Mouse (Mus musculus): ENCODE data around the gene Poldip3.

Gene Poldip3

DNA sequence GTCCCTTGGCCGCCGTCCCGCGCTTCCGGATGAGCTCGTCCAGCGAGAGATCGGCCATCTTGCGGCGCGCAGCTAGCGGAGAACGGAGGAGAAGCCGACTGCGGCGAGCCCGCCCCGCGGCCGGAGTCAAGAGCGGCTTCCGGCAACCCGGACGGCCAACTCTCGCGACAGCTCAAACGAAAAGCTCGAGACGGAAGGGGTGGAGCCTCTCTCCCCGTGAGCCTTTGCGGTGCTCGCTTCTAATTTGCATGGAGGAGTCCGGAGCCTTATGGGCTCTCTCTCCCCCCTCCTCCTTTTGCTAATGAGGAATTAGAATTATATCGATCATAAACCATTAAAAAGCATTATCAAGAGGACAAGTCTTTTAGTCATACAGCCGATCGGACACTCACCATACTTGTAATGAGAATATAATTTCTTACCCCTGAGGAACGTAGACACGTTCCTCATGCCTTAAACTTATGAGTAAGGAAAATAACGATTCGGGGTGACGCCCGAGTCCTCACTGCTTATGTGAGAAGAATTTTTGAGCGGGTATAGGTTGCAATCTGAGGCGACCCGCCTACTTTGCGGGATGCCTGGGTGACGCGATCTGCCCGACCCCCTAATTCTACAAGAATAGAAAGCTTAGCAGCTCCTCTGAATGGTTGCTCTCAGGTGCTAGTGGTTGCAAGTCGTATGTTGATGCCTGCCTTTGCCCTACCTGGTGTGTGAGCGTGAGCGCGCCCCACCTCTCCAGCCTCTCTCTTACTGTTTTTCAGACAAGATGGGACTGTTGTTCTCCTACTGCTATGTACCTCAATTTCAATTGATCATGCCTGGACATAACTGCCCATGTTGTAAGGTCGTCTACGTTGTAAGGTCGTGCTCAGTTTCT, at the start of gene Poldip3:
TSS of gene Poldip3 (minus strand) at position 189 of the 877 bp plus-strand sequence.
- DNase-seq (ENCODE audit: inconsistent ontology term): peak; percentile 99

DNA sequence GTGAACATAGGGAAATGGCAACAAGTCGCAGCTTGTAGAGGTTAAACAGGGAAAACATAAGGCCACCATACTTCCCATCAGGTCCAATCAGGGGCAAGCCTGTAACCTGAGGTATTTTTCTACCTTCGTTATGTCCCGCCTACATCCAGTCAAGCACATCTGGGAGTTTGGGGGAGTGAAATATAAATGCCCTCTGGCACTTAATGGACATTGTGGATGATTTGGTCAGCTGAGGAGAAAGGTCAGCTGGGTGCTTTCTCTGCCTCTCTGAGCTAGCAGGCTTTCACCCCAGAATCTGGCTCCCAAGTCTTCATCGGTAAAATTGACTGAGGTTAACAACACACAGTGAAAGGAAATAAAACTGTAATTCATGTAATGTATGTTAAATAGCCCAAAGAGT, 44.2 kb upstream of the Poldip3 start:
- DNase-seq (ENCODE audit: inconsistent ontology term): no peak

DNA sequence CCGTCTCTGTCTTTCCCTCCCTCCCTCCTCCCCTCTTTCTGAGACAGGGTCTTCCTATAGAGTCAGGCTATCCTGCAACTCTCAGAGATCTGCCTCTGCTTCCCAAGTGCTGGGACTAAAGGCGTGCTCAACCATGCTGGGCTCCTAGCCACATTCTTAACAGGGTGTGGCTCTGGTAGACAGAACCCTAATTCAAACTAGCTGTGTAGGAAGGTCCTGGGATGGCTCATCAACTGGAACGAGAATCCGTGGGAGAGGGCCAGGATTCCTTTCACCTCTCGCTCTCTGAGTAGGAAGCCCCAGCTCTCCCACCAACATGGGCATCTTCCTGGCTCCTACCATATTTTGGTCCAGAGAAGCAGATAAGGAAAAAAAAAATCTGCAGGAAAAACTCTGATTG, 33.2 kb upstream of the Poldip3 start:
- no peak for DNase-seq (ENCODE audit: inconsistent ontology term)

DNA sequence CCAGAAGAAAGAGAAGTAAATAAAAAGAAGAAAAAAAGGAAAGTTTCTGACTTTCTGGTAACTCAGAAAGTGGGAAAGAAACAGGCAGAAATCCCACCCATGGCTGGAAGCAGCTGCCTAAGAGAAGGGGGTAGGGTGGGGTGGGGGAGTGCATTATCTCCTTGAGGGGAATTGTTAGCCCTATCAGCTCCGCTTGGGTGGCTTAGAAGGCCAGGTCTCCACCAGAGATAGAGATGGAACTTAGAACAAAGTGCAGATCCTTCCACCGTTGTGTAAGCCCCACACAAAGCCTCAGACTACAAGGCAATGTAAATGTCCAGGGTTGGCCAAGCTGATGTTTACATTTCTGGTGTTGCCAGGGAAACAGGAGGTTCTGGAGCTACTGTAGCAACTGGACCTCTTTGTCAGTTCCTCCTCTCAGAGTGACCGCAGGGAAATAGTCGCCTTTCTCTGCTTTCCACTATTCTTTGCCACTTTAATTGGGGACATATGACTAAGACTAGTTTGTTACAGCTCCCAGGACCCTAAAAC, 32.7 kb upstream of the Poldip3 start:
- DNase-seq (ENCODE audit: inconsistent ontology term): no peak

DNA sequence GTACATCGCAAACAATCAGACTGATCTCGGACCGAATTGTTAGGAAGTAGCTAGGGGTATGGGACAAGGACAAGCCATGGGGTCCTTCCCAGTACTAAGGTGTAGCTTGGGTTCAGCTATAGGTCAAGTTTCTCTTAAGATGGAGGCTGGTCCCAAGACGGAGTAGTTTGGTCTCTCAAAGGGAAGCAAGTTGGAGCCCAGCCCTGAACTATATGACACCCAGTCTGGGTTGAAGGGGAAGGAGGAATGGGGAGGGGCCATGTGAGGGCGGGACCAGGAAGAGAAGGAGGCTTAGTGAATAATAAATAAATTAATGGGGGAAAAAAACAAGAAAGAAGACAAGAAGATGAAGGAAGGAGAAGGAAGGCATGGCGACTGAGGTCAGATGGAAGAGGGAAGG, 30.8 kb upstream of the Poldip3 start:
- DNase-seq (ENCODE audit: inconsistent ontology term): no peak

DNA sequence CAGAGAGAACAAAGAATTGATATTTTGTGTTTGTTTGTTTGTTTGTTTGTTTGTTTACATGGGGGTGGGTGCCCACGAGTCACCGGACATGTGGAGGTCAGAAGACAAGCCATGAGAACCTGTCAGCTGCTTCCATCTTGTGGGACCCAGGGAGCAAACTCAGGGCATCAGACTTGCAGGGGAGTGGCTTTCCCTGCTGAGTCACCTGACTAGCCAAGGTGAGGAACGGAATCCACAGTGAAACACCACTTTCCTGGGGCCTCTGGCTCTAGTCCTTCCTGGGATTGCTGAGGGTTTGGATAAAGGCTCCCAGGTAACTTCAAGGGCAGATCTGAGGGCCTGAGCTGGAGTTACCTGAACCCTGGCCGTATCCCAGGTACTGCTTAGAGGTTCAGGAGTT, 27.5 kb upstream of the Poldip3 start:
- DNase-seq (ENCODE audit: inconsistent ontology term): no peak

DNA sequence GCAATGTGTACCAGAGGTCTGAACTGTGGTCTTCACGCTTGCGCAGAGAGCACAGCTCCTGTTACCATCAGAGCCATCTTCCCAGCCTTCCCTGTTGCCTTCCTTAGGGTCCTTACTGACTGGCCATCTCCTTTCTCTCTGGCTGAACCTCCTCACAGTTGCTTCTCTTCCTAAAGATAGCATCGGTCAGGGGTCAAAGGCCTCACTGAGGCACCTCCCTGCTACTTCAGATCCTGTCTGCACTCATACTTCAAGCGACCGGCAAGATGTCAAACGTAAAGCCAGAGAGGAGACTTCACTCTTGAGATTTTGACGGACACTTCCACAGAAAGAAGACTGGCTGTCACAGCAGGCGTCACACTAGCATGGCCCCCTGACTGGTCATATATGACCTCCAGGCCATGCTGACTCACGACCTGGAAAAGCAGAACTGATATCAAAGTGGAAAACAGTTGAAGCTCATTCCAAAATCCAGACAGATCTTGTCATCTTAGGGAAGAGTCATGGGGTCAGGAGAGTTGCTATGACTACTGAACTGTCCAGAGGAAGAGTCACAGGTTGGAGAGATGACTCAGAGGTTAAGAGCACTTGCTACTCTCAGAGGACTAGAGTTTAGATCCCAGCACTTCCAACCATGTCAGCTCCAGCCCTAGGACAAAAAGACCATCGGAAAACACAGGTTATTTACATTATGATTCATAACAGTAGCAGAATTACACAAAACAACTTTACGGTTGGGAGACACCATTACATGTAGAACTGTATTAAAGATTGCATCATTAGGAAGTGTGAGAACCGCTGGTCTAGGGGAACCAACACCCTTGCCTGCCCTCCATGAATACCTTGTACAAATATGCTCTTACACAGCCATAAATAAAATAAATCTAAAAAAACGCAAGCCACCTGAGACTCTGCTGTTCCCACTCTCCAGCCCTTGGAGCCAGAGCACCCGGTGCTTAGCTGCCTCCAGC, 25.0 kb upstream of the Poldip3 start:
- DNase-seq (ENCODE audit: inconsistent ontology term): peak; percentile 33

DNA sequence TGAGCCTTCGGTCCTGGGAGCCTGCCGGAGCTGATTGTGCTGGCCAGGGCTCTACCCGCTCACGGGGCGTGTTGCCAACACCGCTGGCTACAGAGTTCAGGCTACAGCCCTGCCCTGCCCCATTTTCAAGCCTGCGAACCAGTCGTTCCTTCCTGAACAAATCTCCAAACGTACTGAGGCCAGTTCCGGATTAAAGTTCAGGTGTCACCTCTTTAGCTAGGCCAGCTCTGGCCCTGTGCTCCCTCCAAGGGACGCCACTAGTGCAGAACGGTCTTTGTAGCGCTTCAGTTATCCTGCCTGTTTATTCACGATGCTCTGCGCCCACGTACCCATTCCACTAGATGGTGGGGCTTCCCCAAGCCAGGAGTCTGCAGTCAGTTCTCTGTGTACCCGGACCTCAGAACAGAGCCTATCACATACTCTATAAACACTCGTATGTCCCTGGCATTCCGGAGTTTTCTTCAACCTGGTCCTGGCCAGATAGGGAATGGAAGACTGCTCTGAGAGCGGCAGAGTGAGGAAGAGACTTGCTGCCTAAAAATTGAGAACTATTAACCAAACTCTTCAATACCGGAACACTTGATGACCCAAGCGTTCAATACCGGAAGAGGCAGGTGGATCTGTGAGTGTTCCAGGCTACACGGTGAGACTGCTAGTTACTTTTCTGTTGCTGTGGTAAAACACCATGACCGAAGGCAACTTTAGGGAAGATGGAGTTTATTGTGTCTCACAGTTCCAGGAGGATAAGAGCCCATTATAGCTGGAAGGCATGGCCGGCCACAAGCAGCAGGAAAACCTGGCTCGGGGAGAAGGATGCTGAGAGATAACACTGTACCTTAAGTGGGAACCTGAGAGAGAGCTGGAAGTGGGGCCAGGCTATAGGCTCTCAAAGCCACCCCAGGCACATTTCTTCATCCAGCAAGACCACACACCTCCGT, 23.6 kb upstream of the Poldip3 start, which contains the start of gene Cyb5r3:
TSS of gene Cyb5r3 (minus strand) at position 101 of the 938 bp plus-strand sequence.
- no peak for DNase-seq (ENCODE audit: inconsistent ontology term)

DNA sequence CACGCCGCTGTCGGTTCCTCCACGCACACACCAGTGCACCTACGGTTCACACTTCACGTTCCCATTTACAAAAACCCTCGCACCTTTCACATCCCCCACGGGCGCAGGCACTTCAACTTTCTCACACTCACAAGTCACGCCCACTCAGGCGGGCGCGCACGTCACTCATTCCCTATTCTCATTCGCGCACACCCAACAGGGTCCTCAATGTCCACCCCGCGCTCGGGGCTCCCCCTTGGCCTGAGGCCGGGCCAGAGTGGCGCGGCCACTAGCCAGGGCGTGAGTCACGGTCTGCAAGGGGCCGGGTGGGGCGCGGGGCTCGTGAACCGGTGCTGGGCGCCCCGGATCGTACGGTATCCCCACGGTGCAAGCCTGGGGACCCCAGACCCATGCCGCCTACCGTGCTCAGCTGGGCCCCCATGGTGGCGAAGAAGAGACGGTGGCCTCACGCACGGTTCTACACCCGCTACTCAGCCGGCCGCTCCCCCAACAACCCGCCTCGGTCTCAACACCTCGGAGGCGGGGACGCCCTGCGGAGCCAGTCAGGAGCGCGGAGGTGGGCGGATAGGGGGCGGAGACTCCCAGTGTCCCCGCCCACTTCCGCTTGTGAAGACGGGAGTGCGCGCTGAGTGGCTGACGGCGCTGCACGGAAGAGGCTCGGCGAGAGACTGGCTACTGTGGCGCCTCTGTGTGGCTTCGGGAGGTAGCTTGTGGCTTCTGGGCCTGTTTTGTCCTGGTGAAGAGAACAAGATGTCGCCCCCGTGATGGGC, 22.7 kb upstream of the Poldip3 start:
- DNase-seq (ENCODE audit: inconsistent ontology term): peak; percentile 100

DNA sequence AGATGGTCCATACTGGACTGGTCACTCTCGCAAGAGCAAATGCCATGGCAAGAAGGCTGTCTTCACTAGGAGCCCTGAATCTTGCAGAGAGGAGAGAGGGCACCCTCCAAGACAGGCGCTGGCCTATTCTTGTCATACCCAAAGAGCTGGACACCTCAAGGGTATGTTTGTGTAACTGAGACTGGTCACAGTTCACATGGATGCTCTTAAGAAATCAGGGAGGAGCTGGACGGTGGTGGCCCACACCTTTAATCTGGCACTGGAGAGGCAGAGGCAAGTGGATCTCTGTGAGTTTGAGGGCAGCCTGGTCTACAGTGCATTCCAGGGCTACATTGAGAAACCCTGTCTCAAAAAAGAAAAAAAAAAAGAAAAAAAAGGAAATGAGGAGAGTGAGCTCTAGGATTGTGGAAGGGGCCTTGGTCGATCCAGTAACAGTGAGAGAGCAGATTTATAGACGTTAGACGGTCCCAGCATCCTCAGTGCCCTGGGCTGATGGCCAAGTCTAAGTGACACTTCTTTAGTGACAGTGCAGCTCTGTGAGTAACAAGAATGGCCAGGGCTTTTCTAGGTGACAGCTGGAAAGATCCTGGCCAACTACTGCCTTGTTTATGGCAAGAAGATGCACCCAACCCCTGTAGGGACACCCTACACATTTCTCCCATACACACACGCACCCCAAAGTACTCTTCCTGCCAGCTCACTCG, 21.9 kb upstream of the Poldip3 start:
- DNase-seq (ENCODE audit: inconsistent ontology term): peak; percentile 30

DNA sequence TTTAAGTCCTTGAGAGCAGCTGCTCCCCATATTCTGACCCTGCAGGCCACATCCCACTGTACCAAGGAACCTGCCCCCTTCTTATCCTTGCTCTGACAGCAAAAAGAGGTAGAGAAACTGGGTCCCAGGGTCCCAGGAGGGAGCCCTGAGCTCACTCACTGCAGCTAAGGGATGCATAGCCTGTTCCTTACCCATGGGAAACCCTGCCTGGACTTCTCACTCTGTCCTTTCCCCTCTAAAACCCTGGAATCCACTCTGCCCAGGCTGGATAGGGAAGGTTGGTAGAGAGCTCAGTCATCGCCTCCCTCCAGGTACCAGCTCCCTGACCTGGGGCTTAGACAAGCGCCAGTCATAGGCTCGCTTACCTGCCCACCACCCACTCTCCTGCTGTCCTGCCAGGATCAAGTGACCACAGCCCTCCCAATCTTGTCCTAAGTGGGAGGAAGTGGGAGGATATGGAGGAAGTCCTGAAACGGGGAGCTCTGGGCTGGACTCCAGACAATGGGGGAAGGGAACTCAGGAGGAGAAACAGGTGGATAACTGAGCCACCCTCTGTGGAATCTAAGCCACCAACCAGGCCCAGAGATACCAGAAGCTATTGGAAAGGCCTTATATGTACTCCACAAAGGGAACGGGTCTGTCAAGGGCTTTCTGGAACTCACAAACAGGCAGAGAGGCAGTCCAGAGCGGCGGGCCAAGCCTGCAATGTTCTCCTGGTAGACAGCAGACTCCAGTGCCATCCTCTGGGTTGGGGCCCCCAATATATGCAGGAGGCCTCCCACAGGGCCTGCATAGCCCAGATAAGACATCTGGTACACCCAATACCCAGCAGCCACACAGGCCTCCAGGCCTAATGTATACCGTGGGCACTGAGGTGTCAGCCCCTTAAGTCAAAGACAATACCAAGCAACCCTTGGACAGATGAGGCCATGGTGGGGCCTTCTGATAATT, 20.9 kb upstream of the Poldip3 start:
- no peak for DNase-seq (ENCODE audit: inconsistent ontology term)

DNA sequence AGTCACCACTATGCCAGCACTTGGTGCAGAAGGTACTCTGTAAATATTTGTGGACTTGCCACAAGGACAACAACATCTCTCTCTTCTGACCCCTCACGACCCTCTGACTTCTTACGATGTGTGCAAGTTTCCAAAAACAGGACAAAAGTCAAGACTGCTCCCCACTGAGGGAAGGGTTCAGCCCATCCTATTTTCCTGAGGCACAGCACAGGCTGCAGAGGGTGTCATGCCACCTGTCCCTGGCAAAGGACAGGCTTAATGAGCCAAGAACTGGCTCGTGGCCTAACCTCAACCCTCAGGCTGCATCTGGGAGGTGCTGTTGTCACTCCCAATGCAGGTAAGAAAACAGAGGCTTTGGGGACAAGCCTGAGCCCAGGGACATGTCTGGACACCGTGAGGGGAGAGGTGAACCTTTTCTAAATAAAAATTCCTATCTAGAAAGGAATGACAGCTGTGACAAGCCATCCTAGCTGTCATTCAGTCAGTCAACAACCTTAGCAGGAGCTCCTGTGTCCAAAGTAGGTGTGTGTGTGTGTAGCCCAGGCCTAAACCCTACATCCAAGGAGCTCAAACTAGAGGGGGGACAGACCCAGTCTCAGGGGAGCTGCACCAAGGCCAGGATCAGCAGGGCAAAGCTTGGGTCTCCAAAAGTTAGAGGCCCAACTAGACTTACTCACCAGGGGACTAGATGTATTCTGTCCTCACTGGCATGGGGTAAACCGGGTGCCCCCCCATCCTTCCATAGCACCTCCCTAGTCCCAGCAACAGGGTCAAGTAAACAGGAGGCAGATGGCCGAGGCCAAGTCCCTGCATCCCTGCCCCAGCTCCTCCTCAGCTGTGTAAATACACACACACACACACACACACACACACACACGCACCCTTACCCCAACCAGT, 19.9 kb upstream of the Poldip3 start:
- DNase-seq (ENCODE audit: inconsistent ontology term): no peak

DNA sequence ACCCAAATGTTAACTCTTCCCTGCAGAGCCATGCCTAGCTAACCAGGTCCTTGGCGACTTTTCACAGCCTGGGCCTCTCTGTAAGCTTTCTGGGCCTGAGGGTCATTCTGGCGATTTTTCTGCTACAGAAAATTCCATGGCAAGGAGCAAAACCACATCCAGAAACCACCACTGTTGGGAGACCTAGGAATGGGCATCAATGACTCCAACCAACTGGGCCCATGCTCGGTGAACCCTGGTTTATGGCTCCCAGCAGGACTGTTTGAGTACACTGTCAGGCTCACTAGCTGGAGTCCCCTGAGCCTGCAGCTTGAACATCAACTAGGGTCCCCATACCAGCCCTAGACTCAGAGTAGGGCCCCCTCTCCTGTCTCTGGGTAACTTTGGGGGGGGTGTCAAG, 19.1 kb upstream of the Poldip3 start:
- DNase-seq (ENCODE audit: inconsistent ontology term): peak; percentile 45

DNA sequence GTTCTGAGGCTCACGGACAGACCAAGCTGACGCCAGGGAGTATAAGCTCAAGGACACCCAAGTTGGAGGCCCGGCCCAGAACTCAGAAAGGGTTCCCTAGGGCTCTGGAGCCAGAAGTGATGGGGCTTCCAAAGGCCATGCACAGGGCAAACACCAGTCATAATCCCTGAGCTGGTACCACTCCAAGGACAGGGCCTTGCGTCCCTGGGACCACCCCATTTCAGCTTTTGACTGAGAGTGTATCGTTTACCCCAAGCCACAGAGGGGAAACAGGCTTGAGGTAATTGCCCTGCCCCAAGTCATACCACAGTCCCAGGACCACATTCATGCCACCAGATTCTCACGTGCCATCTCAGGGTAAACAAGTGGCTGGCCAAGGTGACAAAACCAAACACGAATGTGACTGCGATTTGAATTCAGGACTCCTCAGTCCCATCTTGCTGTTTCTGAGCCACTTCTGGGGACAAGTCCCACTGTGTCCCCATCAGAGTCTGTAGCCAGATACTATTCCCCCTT, 18.4 kb upstream of the Poldip3 start:
- DNase-seq (ENCODE audit: inconsistent ontology term): no peak

DNA sequence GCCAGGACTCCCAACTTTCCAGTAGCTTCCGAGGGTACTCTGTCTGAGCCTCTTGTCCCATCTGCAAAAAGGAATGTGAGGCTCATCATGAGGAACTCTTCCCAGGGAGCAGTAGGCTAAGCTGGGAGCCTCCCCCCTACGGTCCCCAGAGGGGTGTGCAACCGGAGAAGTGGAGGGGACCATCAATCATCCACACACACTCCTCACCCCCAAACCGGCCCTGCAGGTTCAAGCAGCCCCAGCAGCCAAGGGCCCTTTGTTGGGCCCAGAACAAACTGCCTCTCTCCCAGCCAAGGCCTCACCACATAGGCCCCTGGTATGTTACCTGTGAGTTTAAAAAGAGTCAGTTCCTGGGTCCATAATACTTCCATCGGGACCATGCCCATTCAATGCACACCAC, 17.9 kb upstream of the Poldip3 start:
- no peak for DNase-seq (ENCODE audit: inconsistent ontology term)

DNA sequence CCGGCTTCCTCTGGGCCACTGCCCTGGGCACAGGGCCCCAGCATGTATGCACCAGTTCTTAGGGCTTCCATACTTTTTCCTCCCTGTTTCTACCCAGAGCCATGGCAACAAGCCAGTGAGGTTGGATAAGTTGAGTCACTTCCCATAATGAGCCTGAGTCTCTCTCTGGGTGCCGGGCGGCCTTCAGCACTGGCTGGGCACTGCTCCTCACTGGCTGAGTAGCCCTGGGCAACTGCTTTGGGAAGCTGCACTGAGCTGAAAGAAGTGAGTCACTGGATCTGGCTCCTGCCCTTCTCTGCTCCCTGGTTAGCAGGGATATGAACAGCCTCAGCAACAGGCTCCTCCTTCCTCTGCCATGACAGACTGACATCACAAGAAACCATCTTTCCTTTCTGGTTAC, 17.5 kb upstream of the Poldip3 start:
- peak; percentile 97 for DNase-seq (ENCODE audit: inconsistent ontology term)

Data from Muller cell, postnatal 12 days (primary cell).